Mouse (Mus musculus) monocyte, adult 2 months (primary cell): ENCODE measurements around the gene Gnaq.

Experiments
- DNase-seq, 2 experiments: peaks; one replicate each; pipeline ENCODE4 v3.0.0; 2022; ENCODE audit warnings: low spot score in 2 of 2, low read depth in 1 of 2

Gnaq gene

GRCm38 (mm10) chr19:16435531-16436231 is 303.1 kb downstream of the Gnaq start, which contains the start of gene Gna14:
Gene Gna14 (plus strand): TSS chr19:16435762.
- peak; percentile 10 to 18 for DNase-seq

- DNase-seq: no peak
These were observed 303.9 kb downstream of the Gnaq start for GRCm38 (mm10) chr19:16436335-16437169.
